Mouse (Mus musculus): ENCODE data around the gene Abcg8. TPM values are rescaled to one million over a fixed set of nuclear protein-coding genes. Genes with fewer than 3 reads are reported as not detected.

The Abcg8 gene
- total and polyA plus RNA-seq, 2 experiments from 2014 or later: not detected

- H3K4me1 ChIP-seq (ENCODE audit: insufficient read depth, low read length): peaks cover 5% of the 10 kb centered on the region; the same call in 1 of the 2 replicates
- no peaks in the 10 kb centered on the region for H3K9me3 ChIP-seq (ENCODE audit: low read length)
- ATAC-seq (ENCODE audit: low FRiP score): no peak; the same call in 1 of the 2 replicates
- no peak overlapping the region for H3K4me3 ChIP-seq (ENCODE audit: low read depth, low read length)
- H3K4me2 ChIP-seq (ENCODE audit: low read depth, low read length, poor library complexity, severe bottlenecking): no peak overlapping the region
- no peak overlapping the region for H3K9ac ChIP-seq (replicated peaks; ENCODE audit: low read length, poor library complexity, severe bottlenecking)
- H3K27ac ChIP-seq (ENCODE audit: low read depth, low read length): peak overlapping the region; percentile 64
- DNase-seq (ENCODE audit: low spot score): no peak
- no peaks in the 10 kb centered on the region; the same call in 1 of the 2 replicates for H3K36me3 ChIP-seq (ENCODE audit: insufficient read depth, low read length)
- 63% methylated on average over 5 of the region's 5 CpGs for WGBS
- H3K27me3 ChIP-seq (ENCODE audit: insufficient read depth, low read length): no peaks in the 10 kb centered on the region
- peak; percentile 33 for TF ChIP-seq CTCF (IDR thresholded peaks at IDR 0.05)
Observed at GRCm38 (mm10) chr17:84656205-84656604, 19.9 kb upstream of the Abcg8 start.

- H3K4me2 ChIP-seq (ENCODE audit: low read depth, low read length, poor library complexity, severe bottlenecking): no peak overlapping the region
- DNase-seq (ENCODE audit: low spot score): peak; percentile 73
- ATAC-seq (ENCODE audit: low FRiP score): peak; percentile 68
- H3K27ac ChIP-seq (ENCODE audit: low read depth, low read length): peak overlapping the region; percentile 64
- no peaks in the 10 kb centered on the region for H3K27me3 ChIP-seq (ENCODE audit: insufficient read depth, low read length)
- WGBS: 37% methylated on average over 19 of the region's 19 CpGs
- peaks cover 5% of the 10 kb centered on the region; the same call in 1 of the 2 replicates for H3K4me1 ChIP-seq (ENCODE audit: insufficient read depth, low read length)
- H3K9me3 ChIP-seq (ENCODE audit: low read length): no peaks in the 10 kb centered on the region
- H3K9ac ChIP-seq (replicated peaks; ENCODE audit: low read length, poor library complexity, severe bottlenecking): no peak overlapping the region
- H3K36me3 ChIP-seq (ENCODE audit: insufficient read depth, low read length): no peaks in the 10 kb centered on the region; the same call in 1 of the 2 replicates
- H3K4me3 ChIP-seq (ENCODE audit: low read depth, low read length): no peak overlapping the region
- TF ChIP-seq CTCF (IDR thresholded peaks at IDR 0.05): no peak
Observed at GRCm38 (mm10) chr17:84656653-84657421, 19.3 kb upstream of the Abcg8 start.

- DNase-seq (ENCODE audit: low spot score) (no peak), ATAC-seq (ENCODE audit: low FRiP score) (peak; percentile 44)
- Histone ChIP-seq H3K27ac (ENCODE audit: low read depth, low read length) (peak overlapping the region; percentile 43; the same call in 1 of the 2 replicates), H3K4me2 (ENCODE audit: low read depth, low read length, poor library complexity, severe bottlenecking) (no peak overlapping the region), H3K9ac (replicated peaks; ENCODE audit: low read length, poor library complexity, severe bottlenecking) (no peak overlapping the region), H3K9me3 (ENCODE audit: low read length) (no peaks in the 10 kb centered on the region), H3K4me1 (ENCODE audit: insufficient read depth, low read length) (peaks cover 5% of the 10 kb centered on the region; the same call in 1 of the 2 replicates), H3K36me3 (ENCODE audit: insufficient read depth, low read length) (no peaks in the 10 kb centered on the region; the same call in 1 of the 2 replicates), H3K4me3 (ENCODE audit: low read depth, low read length) (no peak overlapping the region), H3K27me3 (ENCODE audit: insufficient read depth, low read length) (no peaks in the 10 kb centered on the region)
- TF ChIP-seq CTCF (IDR thresholded peaks at IDR 0.05): no peak
- WGBS: 60% methylated on average over 3 of the region's 3 CpGs
Observed at GRCm38 (mm10) chr17:84657422-84657732, 18.7 kb upstream of the Abcg8 start.

GRCm38 (mm10) chr17:84657782-84658181 is 18.3 kb upstream of the Abcg8 start:
- ATAC-seq (ENCODE audit: low FRiP score): no peak
- WGBS: 75% methylated on average over 7 of the region's 7 CpGs
- Histone ChIP-seq H3K4me1 (ENCODE audit: insufficient read depth, low read length) (peaks cover 5% of the 10 kb centered on the region; the same call in 1 of the 2 replicates), H3K9ac (replicated peaks; ENCODE audit: low read length, poor library complexity, severe bottlenecking) (no peak overlapping the region), H3K4me3 (ENCODE audit: low read depth, low read length) (no peak overlapping the region), H3K4me2 (ENCODE audit: low read depth, low read length, poor library complexity, severe bottlenecking) (no peak overlapping the region), H3K36me3 (ENCODE audit: insufficient read depth, low read length) (no peaks in the 10 kb centered on the region; the same call in 1 of the 2 replicates), H3K9me3 (ENCODE audit: low read length) (no peaks in the 10 kb centered on the region), H3K27me3 (ENCODE audit: insufficient read depth, low read length) (no peaks in the 10 kb centered on the region), H3K27ac (ENCODE audit: low read depth, low read length) (peak overlapping the region; percentile 43; the same call in 1 of the 2 replicates)
- TF ChIP-seq CTCF (IDR thresholded peaks at IDR 0.05): no peak
- DNase-seq (ENCODE audit: low spot score): no peak

GRCm38 (mm10) chr17:84658195-84658594 is 17.9 kb upstream of the Abcg8 start:
- Histone ChIP-seq H3K4me3 (ENCODE audit: low read depth, low read length) (no peak overlapping the region), H3K27ac (ENCODE audit: low read depth, low read length) (no peak overlapping the region), H3K9ac (replicated peaks; ENCODE audit: low read length, poor library complexity, severe bottlenecking) (no peak overlapping the region), H3K4me2 (ENCODE audit: low read depth, low read length, poor library complexity, severe bottlenecking) (no peak overlapping the region), H3K4me1 (ENCODE audit: insufficient read depth, low read length) (peaks cover 5% of the 10 kb centered on the region; the same call in 1 of the 2 replicates), H3K36me3 (ENCODE audit: insufficient read depth, low read length) (no peaks in the 10 kb centered on the region; the same call in 1 of the 2 replicates), H3K9me3 (ENCODE audit: low read length) (no peaks in the 10 kb centered on the region), H3K27me3 (ENCODE audit: insufficient read depth, low read length) (no peaks in the 10 kb centered on the region)
- ATAC-seq (ENCODE audit: low FRiP score): no peak
- DNase-seq (ENCODE audit: low spot score): no peak
- no peak for TF ChIP-seq CTCF (IDR thresholded peaks at IDR 0.05)
- WGBS: 55% methylated on average over 5 of the region's 5 CpGs

GRCm38 (mm10) chr17:84658951-84659350 is 17.2 kb upstream of the Abcg8 start:
- Histone ChIP-seq H3K4me3 (ENCODE audit: low read depth, low read length) (no peak overlapping the region), H3K27me3 (ENCODE audit: insufficient read depth, low read length) (no peaks in the 10 kb centered on the region), H3K4me2 (ENCODE audit: low read depth, low read length, poor library complexity, severe bottlenecking) (no peak overlapping the region), H3K9ac (replicated peaks; ENCODE audit: low read length, poor library complexity, severe bottlenecking) (no peak overlapping the region), H3K27ac (ENCODE audit: low read depth, low read length) (no peak overlapping the region), H3K36me3 (ENCODE audit: insufficient read depth, low read length) (no peaks in the 10 kb centered on the region), H3K4me1 (ENCODE audit: insufficient read depth, low read length) (peaks cover 5% of the 10 kb centered on the region; the same call in 1 of the 2 replicates), H3K9me3 (ENCODE audit: low read length) (no peaks in the 10 kb centered on the region)
- no peak for DNase-seq (ENCODE audit: low spot score)
- TF ChIP-seq CTCF (IDR thresholded peaks at IDR 0.05): no peak
- WGBS: 76% methylated on average over 8 of the region's 8 CpGs
- no peak for ATAC-seq (ENCODE audit: low FRiP score)

Measured in midbrain, postnatal 0 days (tissue).